Mouse (Mus musculus) monocyte, adult 5-6 weeks (primary cell): Measurements from ENCODE around the gene 4930470P17Rik. TPM values are rescaled to one million over a fixed set of nuclear protein-coding genes. Genes with fewer than 3 reads are reported as not detected.

Source experiments
- ATAC-seq: fragments of 153-309, 156-312 bp; replicated peaks from 2 replicates; pipeline ENCODE4 v1.8.0; 2017; ENCODE audit warnings: mild to moderate bottlenecking; ENCODE audit not compliant: low TSS enrichment, insufficient number of reproducible peaks, severe bottlenecking, poor library complexity, low FRiP score
- total RNA-seq: library from RNA; stranded (forward); fragments of 200-1000, 200-491, 200-594 nt; gene quantifications from 3 replicates; pipeline ENCODE4 v1.2.3, GENCODE M21; 2017

4930470P17Rik gene
- total RNA-seq, 1 experiment from 2014 or later: not detected

- no peak for ATAC-seq
These were observed 67.6 kb downstream of the 4930470P17Rik start for GRCm38 (mm10) chr2:170534116-170534802.

- no peak for ATAC-seq
These were observed 71.6 kb downstream of the 4930470P17Rik start for GRCm38 (mm10) chr2:170530256-170530655.

DNA sequence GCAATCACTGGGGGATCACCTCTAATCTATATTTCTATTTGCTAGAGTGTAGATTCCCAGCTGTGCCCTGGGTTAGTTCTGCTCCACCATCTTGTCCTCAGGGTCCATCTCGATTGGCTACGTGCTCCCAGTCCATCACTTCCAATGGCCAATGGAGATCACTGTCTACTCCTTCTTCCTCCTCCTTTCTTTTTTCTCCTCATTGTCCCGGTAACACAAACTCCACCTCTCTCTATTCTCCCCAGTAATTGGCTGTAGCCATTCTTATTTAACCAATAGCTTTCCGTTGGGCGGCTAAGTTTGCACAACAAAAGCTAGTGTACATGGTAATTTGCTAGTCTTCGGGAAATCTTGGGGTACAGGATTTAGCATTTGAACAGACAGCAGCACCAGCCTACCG, 72.1 kb downstream of the 4930470P17Rik start:
- ATAC-seq: no peak

Other genes starting within 250 kb of the 4930470P17Rik start
- gene Bcas1, start 174.2 kb downstream of the 4930470P17Rik start, total RNA-seq: 1.2 to 1.3 TPM in 2 of 3 replicates, not detected in the other
- 31.7 to 52.4 TPM (median 43.6 TPM) in 3 replicates for gene Pfdn4, start 105.6 kb downstream of the 4930470P17Rik start, total RNA-seq
- not detected in 3 replicates for gene Cyp24a1, start 104.9 kb downstream of the 4930470P17Rik start, total RNA-seq
- gene Dok5, start 129.8 kb upstream of the 4930470P17Rik start, total RNA-seq: not detected in 3 replicates